Mouse (Mus musculus) spleen, adult 12 weeks (tissue): Measurements from ENCODE around the gene Pkn2.

Source experiments
- DNase-seq: peaks from one replicate; pipeline ENCODE4 v3.0.0; 2022; ENCODE audit warnings: low spot score

Gene Pkn2

DNA sequence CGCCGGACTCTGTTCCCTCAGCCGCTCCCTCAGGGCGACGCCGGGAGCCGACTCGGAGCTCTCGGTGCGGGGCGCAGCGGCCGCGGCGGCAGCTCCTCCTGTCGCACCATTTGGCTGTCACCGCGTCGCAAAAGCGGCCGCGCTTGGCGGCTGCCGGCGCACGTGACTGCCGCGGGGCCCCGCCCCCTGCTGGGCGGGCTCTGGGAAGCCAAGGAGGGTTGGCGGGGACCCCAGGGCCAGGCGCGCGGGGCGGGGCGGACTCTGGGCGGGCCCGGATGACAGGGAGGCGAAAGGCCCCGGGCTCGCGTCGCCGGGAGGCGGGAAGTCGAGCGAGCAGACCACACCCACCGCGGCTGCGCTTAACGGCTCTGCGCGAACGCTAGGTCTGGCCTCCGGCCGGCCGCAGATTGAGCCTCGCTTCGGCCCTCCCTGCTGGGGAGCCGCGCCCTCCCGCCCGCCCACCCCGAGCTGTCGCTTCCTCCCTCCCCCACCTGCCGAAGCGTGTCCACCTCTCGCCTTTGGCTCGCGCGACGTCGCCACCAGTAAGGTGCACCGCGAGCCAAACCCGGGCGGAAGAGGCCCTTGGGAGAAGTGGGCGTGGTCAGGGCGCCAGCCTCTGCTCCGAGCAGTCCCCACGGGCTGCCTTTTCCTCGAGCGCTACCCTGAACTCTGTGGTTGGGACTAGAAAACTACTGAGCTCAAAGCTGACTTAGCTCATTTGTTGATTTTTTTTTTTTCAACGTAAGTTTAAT lies at the start of gene Pkn2:
Gene Pkn2 (minus strand): TSS at position 133 of the 752 bp plus-strand sequence.
- DNase-seq, result peak; percentile 99

DNA sequence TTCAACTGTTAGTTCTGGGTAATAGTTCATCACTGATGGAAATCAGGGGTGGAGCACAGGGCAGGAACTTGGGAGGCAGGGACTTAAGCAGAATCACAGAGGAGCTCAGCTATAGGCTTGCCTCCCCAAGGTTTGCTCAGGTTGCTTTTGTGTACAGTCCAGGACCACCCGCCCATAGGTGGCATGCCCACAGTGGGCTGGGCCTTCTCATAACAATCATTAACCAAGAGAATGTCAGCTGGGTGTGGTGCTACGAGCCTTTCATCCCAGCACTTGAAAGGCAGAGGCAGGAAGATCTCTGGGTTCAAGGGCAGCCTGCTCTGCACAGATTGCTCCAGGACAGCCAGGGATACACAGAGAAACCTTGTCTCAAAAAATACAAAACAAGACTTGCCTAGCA lies 48.1 kb upstream of the Pkn2 start:
- DNase-seq, result no peak

- no peak for DNase-seq
Observed at GRCm38 (mm10) chr3:142927311-142927710, 45.5 kb upstream of the Pkn2 start.

- no peak for DNase-seq
Observed at GRCm38 (mm10) chr3:142924831-142925348, 43.1 kb upstream of the Pkn2 start.

DNA sequence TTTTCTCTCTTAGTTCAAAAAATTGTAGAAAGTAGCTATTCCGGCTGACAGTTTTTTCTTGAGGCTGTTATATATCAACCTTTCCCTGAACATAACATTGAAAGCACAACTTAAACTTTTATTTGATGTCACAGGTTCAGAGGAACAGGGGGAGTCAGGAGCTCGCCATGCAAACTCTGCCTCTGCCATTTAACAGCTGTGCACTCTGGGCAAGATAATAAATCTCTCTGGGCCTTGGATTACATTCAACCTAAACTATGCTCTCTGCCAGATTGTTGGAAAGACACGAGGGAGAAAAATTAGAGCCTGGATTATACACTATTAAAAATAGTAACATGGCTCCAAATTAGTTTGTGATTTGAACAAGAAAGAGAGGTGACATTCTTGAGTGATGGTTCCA lies 37.3 kb upstream of the Pkn2 start:
- no peak for DNase-seq

- DNase-seq, result no peak
Observed at GRCm38 (mm10) chr3:142917760-142918439, 36.1 kb upstream of the Pkn2 start.

GRCm38 (mm10) chr3:142917171-142917570 lies 35.4 kb upstream of the Pkn2 start:
- no peak for DNase-seq

GRCm38 (mm10) chr3:142913295-142913694 lies 31.5 kb upstream of the Pkn2 start:
- no peak for DNase-seq

DNA sequence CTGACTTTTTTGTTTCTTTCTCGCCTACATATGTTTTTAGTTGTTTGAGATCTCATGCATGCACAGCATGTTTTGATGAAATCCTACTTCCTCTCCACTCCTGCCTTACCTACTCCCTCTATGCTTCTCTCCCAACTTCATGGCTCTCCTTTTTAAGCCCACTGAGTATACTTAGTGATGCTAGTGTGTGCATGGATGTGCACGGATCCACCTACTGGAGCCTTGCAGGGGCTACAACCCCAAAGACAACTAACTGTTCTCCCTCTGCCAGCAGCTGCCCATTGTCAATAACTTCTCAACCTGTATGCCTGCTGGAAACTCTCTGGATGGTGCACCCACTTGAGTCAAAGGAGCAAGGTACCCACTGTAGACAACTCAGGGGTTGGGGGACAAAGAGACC lies 17.9 kb upstream of the Pkn2 start:
- no peak for DNase-seq

- no peak for DNase-seq
Observed at GRCm38 (mm10) chr3:142898949-142899396, 17.2 kb upstream of the Pkn2 start.

DNA sequence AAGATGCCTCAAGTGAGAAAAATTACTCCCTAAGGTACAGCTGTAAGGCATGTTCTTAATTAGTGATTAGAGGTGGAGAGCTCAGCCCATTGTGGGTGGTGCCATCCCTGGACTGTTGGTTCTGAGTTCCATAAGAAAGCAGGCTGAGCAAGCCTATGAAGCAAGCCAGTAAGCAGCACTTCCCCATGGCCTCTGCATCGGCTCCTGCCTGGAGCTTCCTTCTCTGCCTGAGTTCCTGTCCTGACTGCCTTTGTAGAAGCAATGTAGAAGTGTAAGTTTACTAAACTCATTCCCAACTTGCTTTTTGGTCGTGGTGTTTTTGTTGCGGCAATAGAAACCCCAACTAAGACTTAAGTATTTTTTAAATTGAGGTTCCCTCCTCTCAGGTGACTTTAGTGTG lies 8.6 kb upstream of the Pkn2 start:
- DNase-seq, result no peak

DNA sequence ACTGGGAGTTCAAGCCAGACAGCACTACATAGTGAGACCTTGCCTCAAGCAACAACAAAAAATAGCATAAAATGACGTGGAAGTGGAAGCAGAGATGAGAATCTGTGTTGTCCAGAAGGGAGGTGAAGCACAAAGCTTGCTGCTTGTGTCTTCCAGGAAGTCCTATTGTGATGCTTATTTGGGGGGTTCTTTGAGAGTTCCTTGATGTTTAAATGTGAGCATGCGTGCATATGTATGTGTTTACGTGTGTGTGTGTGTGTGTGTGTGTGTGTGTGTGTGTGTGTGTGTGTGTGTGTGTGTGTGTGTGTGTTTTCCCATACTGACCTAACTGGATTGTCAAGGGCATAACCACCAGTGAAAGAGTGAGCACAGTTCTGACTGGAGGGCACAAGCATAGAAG lies 5.2 kb upstream of the Pkn2 start:
- DNase-seq, result no peak

- no peak for DNase-seq
Observed at GRCm38 (mm10) chr3:142884594-142884993, 2.8 kb upstream of the Pkn2 start.

DNA sequence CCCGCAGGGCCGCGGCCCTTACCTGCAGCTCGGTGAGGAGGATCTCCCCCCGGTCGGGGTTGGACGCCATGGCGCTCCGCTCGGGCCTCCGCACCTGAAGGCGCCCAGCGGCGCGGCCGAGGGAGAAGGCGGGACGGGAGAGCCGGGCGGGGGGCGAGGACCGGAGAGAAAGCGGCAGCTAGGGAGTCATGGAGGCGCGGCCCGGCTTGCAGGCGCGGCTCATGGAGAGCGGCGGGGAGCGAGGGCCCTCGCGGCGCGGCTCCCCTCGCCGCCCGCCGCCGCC lies 274 bp downstream of the Pkn2 start:
- DNase-seq, result no peak

GRCm38 (mm10) chr3:142880790-142881588 lies 815 bp downstream of the Pkn2 start:
- peak; percentile 60 for DNase-seq

- no peak for DNase-seq
Observed at GRCm38 (mm10) chr3:142863236-142863635, 18.6 kb downstream of the Pkn2 start.

DNA sequence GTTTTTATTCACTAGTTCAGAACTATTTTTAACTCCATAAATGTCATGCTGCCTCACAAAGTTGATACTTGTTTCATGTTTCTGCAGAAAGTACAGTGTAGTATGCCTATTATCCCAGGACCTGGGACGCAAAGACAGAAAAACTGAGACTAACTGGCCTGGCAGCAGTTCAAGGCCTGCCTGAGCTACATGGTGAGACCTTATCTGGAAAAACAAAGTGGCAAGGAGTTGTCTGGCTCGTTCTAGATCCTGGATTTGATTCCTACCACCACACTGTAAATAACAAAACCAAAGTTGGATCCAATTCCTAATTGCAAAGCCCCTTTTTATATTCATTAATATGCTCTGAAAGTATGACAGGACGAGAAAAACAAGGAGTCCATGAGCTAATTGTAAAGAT lies 25.0 kb downstream of the Pkn2 start:
- no peak for DNase-seq

GRCm38 (mm10) chr3:142855961-142856472 lies 25.8 kb downstream of the Pkn2 start:
- DNase-seq, result no peak

DNA sequence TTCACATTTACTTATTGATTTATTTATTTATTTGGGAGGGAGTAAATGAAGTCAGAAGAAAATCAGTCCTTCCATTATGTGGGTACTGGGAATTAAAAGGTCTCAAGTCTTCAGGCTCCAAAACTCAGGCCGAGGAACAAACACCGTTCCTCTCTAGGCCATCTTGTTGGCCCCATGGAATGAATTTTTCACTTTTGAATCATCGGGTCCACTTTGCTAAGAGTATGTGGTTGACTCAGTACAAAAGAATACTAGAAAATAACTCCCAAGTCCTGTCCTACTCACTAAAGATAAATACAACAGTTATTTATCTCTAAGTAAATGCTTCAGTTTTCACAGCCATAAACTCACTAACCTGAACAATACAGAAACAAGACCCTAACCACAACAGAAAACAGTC lies 28.9 kb downstream of the Pkn2 start:
- DNase-seq, result no peak

- no peak for DNase-seq
Observed at GRCm38 (mm10) chr3:142851631-142852030, 30.2 kb downstream of the Pkn2 start.

DNA sequence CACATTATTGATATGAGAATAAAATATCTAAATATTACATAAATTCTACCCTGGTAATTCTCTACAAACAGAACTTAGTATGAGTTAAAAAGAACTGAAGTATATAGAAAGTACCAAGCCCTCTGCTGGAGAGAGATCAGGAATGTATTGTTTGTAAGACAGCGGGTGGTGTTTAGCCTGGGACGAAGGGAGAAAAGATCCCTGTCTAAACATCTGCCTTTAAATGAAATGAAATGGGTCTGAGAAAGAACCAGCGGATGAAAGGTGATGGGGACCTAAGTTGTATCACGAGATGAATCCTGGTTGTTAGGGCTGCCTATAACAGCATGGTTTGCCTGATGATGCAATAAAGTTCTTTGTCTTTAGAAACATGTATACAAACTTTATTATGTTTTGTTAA lies 41.8 kb downstream of the Pkn2 start:
- DNase-seq, result no peak

- DNase-seq, result no peak
Observed at GRCm38 (mm10) chr3:142834761-142835160, 47.0 kb downstream of the Pkn2 start.

GRCm38 (mm10) chr3:142834024-142834423 lies 47.8 kb downstream of the Pkn2 start:
- no peak for DNase-seq
